Mouse (Mus musculus): ENCODE measurements around the gene Kif23.

DNA sequence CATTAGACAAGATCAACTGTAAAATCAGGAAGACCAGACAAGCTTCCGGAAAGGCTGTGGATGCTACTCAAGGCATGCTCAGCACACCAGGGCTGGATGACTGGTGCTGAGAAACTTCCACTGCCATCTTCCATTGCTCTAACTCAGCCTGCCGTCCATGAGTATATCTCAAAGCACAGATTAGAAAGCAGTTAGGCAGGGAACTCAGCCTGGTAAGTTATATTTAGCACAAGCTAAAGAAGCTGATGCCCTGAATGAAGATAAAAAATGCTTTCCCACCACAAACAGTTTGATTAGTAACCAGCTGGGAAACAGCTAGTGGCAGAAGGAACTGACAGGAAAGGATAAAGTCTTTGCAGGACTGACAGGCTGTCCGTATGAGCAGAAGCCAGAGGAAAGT is 5.5 kb downstream of the Kif23 start:
- no peak for TF ChIP-seq CTCF (IDR thresholded peaks at IDR 0.05; ENCODE audit: insufficient read depth, low read depth, low read length)
- TF ChIP-seq POLR2A (IDR thresholded peaks at IDR 0.05; ENCODE audit: insufficient read depth, low read depth, low read length): no peak
